Mouse (Mus musculus) stomach, postnatal 0 days (tissue): ENCODE measurements around the gene Slc31a2. TPM values are rescaled to one million over a fixed set of nuclear protein-coding genes. Genes with fewer than 3 reads are reported as not detected.

Experiments
- ATAC-seq: fragments of 200-750 bp; cut with Nextera tagmentation; 2 replicates; pipeline ENCODE4 v1.8.0; 2017; ENCODE audit not compliant: low FRiP score, low TSS enrichment
- DNase-seq: peaks from one replicate; pipeline ENCODE4 v3.0.0-alpha.2; 2016; ENCODE audit warnings: low spot score
- H3K27ac ChIP-seq: fragments of 300-500 bp; sonication (generic); replicated peaks from 2 replicates; pipeline ENCODE4 v1.5.1; 2014; ENCODE audit warnings: mild to moderate bottlenecking, control low read depth
- H3K27me3 ChIP-seq: fragments of 300-500 bp; sonication (generic); 2 replicates; pipeline ENCODE4 v1.6.1; 2014; ENCODE audit warnings: low read length; ENCODE audit not compliant: control insufficient read depth, insufficient read depth
- H3K36me3 ChIP-seq: fragments of 300-500 bp; sonication (generic); 2 replicates; pipeline ENCODE4 v1.6.1; 2014; ENCODE audit warnings: low read length, mixed read lengths; ENCODE audit not compliant: control insufficient read depth, insufficient read depth
- H3K4me1 ChIP-seq: fragments of 300-500 bp; sonication (generic); replicated peaks from 2 replicates; pipeline ENCODE4 v1.6.1; 2014; ENCODE audit warnings: antibody characterized with exemption; ENCODE audit not compliant: control insufficient read depth, insufficient read depth
- H3K4me2 ChIP-seq: fragments of 300-500 bp; sonication (generic); replicated peaks from 2 replicates; pipeline ENCODE4 v1.6.1; 2014; ENCODE audit warnings: low read depth, mild to moderate bottlenecking, control low read depth, moderate library complexity
- H3K4me3 ChIP-seq: fragments of 300-500 bp; sonication (generic); 2 replicates; pipeline ENCODE4 v1.5.1; 2014; ENCODE audit warnings: low read depth, low read length, control low read depth
- H3K9ac ChIP-seq: fragments of 300-500 bp; sonication (generic); 2 replicates; pipeline ENCODE4 v1.6.1; 2014; ENCODE audit warnings: mild to moderate bottlenecking, low read length, control low read depth, mixed read lengths
- H3K9me3 ChIP-seq: fragments of 300-500 bp; sonication (generic); 2 replicates; pipeline ENCODE4 v1.6.1; 2016; ENCODE audit warnings: low read length; ENCODE audit not compliant: control insufficient read depth
- EP300 ChIP-seq: optimal IDR thresholded peaks from 2 replicates; pipeline ENCODE3; 2016; ENCODE audit warnings: antibody characterized with exemption
- WGBS: fragments of 180-500 bp; shearing (Covaris S2); extraction: QIAGEN DNeasy Blood & Tissue Kit; methylation state at CpG from one replicate; pipeline ENCODE4 v1.1.7; 2014; 5-methylcytosine and 5-hydroxymethylcytosine counted together
- polyA plus RNA-seq: library from polyadenylated mRNA; unstranded; fragments of >200 nt; fragmentation: Nextera tagmentation; extraction: Ambion mirVana; gene quantifications from 2 replicates; pipeline ENCODE4 v1.2.1, GENCODE M21; 2015

The Slc31a2 gene
- polyA plus RNA-seq, 1 experiment from 2014 or later: 32.6 TPM

DNA sequence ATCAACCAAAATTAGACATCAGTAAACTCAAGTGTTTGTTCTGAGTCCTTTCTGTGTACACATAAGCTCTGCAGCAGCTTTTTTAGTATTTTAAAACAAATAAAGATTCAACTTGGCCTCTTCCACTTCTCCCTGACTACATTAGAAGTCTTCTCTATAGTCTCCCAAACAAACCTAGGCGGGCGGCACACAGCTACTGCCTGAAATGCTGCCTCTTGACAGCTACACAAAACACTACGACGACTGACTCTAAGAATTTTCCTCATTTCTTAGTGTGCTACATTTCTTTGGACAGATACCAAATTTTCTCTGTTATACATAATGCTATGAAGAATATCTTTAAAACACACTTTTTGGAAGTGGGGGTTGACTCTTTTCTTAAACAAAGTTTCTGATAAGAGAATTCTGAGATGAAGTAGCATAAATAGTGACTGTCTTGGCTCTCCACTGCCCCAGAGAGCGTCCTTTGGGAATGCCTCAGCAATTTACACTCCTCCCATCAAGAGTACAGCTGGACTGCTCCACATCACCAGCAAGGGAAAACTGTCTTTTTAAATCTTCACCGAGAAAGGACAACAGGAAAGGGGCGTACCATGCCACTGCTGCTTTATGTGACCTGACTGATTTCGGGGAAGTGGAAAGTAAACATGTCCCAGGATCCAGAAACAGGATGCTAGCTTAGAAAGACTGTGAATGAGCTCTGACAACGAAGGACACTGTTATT lies 85.4 kb downstream of the Slc31a2 start:
- H3K4me3 ChIP-seq: no peak overlapping the region
- H3K36me3 ChIP-seq: peaks cover 9% of the 10 kb centered on the region
- ATAC-seq (peak; percentile 49; the same call in 1 of the 2 replicates), DNase-seq (no peak)
- 31% methylated on average over 9 of the region's 9 CpGs for WGBS
- 0 out of 2 replicates have a peak overlapping the region, but pooled peaks have one; percentile 4 for H3K9ac ChIP-seq
- no peak overlapping the region for H3K4me2 ChIP-seq
- H3K27me3 ChIP-seq: no peaks in the 10 kb centered on the region
- H3K9me3 ChIP-seq: no peaks in the 10 kb centered on the region
- no peak for TF ChIP-seq EP300
- H3K27ac ChIP-seq: peak overlapping the region; percentile 67
- no peaks in the 10 kb centered on the region; the same call in 1 of the 2 replicates for H3K4me1 ChIP-seq

Other genes starting within 250 kb of the Slc31a2 start
- gene Mup20, start 208.4 kb upstream of the Slc31a2 start, polyA plus RNA-seq: not detected in 2 replicates
- not detected in 2 replicates for gene Mup3, start 175.2 kb upstream of the Slc31a2 start, polyA plus RNA-seq
- not detected in 2 replicates for gene Mup21, start 111.7 kb upstream of the Slc31a2 start, polyA plus RNA-seq
- gene Zfp37, start 31.5 kb upstream of the Slc31a2 start, polyA plus RNA-seq: 2.9 and 3.2 TPM in 2 replicates
- 15.0 and 16.2 TPM in 2 replicates for gene Fkbp15, start 98.0 kb downstream of the Slc31a2 start, polyA plus RNA-seq
- 51.4 and 55.0 TPM in 2 replicates for gene Slc31a1, start 98.2 kb downstream of the Slc31a2 start, polyA plus RNA-seq
- 83.6 and 91.5 TPM in 2 replicates for gene Cdc26, start 146.1 kb downstream of the Slc31a2 start, polyA plus RNA-seq
- gene Prpf4, start 146.2 kb downstream of the Slc31a2 start, polyA plus RNA-seq: 7.5 and 7.6 TPM in 2 replicates
- gene Rnf183, start 172.7 kb downstream of the Slc31a2 start, polyA plus RNA-seq: 0.23 and 0.24 TPM in 2 replicates
- 2.3 and 2.7 TPM in 2 replicates for gene Wdr31, start 208.3 kb downstream of the Slc31a2 start, polyA plus RNA-seq
- 32.5 and 38.1 TPM in 2 replicates for gene Bspry, start 217.5 kb downstream of the Slc31a2 start, polyA plus RNA-seq
- 23.5 and 26.0 TPM in 2 replicates for gene Hdhd3, start 240.9 kb downstream of the Slc31a2 start, polyA plus RNA-seq